Mouse (Mus musculus): Measurements from ENCODE around the gene Vmn1r78.
"Not testable (repeated sequence)": the region's sequence is repeated elsewhere in the genome, so short reads cannot be mapped to it uniquely, and the experiment has no call there.

Vmn1r78 gene

DNA sequence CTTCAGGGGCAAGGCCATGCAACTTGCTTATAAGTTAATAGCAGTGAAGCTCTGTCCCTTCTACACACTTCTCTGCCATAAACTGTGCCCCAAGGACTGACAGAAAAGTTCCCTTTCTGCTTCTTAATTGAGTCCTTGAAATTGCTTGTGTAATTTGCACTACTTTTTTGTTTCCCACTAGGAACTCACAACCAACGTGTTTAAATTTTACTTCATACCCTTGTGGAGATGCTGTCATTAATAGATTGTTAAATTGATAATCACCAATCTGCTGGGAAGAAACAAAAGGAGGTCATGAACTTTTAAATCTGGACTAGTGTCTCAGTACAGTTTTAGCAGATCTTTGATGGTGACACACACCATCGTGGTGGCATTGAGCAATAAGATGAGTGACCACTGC lies at the start of gene Vmn1r78:
Gene Vmn1r78, plus strand, starts transcription at position 301 of the 400 bp plus-strand sequence.
- DNase-seq: no peak

DNA sequence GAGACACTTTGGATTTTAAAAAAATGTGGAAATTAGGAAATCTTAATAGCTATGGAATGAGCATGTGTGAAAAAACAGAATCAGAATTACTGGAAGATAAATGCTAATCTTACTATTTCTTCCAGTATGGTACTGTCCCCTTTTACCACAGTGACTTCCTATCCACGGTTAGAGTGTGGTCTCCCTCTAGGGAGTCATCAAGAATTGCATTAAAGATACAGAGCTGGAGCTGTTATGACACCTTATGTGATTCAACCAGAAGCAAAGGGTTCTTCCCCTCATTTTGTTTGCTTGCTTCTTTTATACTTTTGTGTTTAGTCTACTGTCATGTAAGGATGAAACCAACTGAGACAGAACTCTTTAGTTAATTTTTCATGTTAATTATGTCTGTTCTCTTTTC lies 6.4 kb downstream of the Vmn1r78 start:
- not testable (repeated sequence) for DNase-seq

DNA sequence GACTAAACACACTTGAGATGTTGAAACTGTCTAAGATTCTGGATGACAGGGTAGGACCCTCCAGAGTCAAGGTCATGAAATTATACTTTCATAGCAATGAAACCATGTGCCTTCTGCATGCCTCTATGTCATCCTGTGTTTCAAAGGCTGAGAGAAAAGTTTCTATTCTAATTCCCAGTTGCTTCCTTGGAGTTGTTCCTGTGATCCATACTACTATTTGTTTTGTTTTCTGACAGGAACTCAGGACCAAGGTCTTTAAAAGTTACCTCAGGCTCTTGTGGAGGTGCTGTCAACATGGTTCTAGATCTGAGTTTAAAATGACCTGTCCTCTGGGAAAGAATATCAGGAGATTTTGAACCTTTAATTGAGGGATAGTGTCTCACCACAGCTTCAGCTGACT lies 20.9 kb downstream of the Vmn1r78 start, which contains the start of gene Vmn1r79:
Gene Vmn1r79, plus strand, starts transcription at position 301 of the 400 bp plus-strand sequence.
- not testable (repeated sequence) for DNase-seq

DNA sequence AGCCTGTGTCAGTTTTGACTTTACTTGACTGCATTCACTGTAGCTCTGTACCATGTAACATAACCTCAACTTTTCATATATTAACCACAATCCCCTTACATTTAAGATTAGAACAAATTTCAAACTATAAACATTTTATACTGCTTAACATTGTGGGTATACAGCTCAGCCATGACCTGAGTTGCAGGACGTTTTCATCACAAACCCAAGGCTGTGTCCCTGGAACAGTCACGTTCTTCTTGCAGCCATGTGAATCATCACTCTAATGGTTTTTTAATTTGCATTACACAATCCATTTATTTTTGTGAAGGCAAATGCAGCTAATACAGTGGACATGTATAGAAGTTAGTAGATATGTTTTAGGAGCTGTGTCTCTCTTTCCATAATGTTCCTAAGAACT lies 22.9 kb downstream of the Vmn1r78 start:
- not testable (repeated sequence) for DNase-seq

DNA sequence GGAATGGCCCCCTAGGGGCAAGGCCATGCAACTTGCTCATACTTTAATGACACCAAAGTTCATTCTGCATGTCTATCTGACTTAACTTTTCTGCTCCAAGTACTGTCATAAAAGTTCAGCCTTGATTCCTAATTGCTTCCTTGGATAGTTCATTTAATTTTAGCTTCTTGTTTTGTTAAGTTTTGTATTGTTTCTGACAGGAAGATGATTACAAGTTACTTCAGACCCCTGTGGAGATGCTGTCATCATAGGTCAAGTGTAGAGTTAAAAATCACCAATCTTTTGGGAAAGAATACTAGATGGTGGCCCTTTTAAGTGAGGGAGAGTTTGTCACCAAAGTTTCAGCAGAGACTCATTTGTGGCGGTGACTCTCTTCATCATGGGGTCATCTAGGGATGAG lies 38.9 kb downstream of the Vmn1r78 start, which contains the start of gene Vmn1r80:
Gene Vmn1r80, plus strand, starts transcription at position 301 of the 400 bp plus-strand sequence.
- DNase-seq: no peak

DNA sequence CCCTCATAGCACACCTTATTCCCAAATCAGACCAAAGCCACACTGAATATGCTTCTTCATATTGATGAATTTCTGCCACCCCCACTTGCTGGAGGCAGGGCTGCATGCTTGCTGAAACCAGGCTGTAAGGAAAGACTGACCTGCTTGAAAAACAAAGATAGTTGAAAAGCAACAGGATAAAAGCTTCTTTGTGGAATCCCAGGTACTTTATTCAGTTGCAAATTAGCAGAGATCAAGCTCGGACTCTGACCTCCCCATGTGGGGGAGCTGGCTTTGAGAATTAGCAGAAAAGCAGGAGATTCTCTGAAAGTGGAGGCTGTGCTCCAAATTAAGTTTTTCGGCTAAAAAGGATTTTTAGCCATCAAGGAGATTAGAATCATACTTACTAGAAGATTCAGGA lies 54.1 kb downstream of the Vmn1r78 start:
- no peak for DNase-seq
